Mouse (Mus musculus): ENCODE results near the gene Gm38394.
"Not testable (repeated sequence)": the region's sequence is repeated elsewhere in the genome, so short reads cannot be mapped to it uniquely, and the experiment has no call there.

Gene Gm38394

DNA sequence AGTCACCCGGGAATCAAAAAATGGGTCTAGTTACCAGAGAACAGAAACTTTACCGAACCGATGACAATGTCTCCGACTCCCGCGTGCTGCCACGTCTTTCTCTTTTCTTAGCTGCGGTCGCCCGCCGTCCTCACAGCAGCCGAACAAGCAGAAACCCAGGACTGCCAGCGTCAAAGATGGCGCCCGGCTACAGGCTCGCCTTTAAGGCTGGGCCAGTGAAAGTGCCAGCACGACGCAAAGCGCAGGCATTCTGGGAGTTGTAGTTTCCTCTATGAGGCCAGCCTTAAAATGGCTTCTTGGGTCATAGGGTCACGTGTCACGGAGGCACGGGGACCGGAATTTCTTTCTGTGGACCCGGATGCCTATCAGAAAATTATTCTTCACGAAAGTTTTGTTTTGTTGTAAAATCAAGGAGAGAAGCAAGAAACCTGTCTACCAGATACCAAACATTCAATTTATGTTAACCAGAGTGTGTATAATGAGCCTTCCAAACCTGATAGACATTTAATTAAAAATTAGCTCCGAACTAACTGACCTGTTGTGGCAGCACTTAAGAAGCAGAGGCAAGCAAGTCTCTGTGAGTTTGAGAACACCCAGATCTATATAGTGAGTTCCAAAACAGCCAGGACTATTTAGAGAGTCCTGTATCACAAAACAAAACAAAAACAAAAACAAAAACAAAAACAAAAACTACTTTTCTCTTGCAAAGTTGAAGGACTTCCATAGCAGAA, at the start of gene Gm38394:
Gene Gm38394, minus strand, starts transcription at position 116 of the 731 bp plus-strand sequence.
- DNase-seq (ENCODE audit: low spot score): peak; percentile 94

DNA sequence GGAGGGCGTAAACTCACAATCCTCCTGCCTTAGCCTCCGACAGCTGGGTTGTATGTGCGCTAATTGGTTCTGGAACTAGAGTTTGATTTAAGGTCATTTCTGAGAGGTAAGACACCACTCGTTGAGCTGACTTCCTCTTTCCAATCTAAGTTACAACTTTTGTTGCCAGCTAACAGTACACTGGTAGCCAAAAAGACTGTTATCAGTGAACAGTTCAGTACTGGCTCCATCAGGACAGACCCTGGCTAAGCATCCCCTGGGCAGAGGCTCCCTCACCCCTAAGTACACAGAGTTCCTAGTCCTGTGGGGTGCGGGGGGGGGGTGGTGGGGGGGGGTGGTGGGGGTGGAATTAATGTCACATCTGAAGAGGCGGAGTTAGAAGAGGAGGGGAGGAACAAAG, 49.8 kb upstream of the Gm38394 start:
- DNase-seq (ENCODE audit: low spot score): no peak

DNA sequence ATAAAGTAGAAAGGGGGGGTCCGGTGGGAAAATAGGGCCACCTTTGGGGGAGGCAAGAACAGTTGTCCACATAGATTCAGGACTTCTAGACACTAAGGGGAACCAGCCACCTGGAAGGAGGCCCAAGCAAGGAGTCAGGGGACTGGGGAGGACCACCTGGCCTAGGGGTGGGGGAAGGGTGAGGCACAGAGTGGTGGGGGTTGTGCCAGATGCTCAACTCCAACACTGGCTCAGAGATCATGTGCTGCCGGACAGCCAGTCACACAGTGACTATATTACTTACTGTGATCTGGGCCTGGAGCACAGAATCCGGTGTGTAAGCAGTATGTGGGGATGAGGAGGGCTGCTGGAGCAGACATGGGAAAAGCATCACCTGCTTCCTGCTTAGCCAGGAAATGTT, 48.2 kb upstream of the Gm38394 start:
- no peak for DNase-seq (ENCODE audit: low spot score)

DNA sequence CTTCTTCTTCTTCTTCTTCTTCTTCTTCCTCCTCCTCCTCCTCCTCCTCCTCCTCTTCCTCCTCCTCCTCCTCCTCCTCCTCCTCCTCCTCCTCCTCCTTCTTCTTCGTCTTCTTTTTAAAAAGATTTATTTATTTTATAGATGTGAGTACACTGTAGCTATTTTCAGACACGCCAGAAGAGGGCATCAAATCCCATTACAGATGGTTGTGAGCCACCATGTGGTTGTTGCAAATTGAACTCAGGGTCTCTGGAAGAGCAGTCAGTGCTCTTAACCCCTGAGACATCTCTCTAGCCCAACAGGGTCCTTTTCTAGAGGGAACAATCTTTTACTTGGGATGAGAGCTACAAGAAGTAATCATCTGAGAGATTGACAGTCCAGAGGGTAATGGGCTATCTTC, 40.7 kb upstream of the Gm38394 start:
- DNase-seq (ENCODE audit: low spot score): not testable (repeated sequence)

DNA sequence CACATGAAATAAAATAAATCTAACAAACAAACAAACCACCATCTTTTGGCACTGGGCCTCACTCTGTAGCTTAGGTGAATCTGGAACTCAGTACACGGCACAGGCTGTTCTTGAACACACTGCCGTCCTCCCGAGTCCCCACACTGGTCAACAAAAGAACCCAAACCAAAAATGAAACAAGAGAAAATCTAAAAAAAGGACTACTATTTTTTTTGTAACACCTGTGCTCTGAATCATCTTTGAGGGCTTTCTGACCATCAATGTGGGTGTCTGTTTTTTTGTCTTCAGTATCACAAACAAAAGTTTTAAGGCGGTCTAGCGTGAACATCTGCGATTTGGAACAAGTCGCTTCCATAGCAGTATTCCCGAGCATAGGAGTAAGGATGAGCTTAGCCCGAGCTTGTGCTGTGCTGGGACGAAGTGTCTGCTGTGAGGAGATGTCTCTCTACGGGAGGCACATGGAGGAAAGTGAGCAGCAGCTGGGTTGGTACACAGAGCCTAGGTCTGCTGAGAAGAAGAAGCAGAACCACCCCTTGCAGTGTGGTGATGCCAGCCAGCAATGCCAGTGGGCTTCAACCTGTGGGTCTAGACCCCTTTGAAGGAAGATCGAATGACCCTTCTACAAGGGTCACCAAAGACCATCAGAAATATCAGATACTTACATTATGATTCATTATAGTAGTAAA, 37.0 kb upstream of the Gm38394 start:
- DNase-seq (ENCODE audit: low spot score): no peak

DNA sequence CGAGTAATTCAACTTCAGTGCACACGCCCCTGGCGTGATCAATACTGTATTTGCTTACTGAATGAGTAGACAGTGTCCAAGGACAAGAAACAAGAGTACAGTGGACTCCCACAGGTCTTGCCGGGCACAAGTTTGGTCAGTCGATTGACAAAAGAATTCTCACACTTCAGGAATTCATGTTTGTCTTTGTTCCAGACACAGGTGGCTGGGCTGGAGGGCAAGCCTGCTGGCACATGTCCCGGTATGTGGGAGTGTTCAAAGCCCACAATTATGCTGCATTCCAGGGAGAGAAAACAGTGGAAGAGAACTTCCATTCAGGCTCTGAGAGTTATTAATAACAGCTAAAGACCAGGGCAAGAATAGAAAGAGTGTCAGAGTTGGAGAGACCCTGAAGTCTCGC, 34.8 kb upstream of the Gm38394 start:
- DNase-seq (ENCODE audit: low spot score): no peak

DNA sequence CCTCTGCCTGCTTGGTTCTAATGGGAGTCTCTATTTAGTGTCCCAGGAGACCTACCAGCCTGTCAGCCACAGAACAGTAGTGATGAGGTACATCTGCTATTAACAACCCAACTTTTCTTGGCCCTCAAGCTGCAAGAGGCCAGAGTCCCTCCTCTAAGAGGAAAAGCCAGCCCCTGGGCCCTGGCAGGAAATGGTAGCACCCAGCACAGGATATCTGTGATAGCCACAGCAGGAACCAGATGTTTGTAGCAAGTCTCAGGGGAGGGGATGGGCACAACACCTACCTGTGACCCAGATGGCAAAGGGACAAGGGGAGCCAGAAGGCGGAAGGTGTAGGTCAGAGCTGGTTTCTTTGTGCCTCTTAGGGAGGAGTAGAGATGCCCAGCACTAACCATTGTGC, 33.8 kb upstream of the Gm38394 start:
- DNase-seq (ENCODE audit: low spot score): no peak

DNA sequence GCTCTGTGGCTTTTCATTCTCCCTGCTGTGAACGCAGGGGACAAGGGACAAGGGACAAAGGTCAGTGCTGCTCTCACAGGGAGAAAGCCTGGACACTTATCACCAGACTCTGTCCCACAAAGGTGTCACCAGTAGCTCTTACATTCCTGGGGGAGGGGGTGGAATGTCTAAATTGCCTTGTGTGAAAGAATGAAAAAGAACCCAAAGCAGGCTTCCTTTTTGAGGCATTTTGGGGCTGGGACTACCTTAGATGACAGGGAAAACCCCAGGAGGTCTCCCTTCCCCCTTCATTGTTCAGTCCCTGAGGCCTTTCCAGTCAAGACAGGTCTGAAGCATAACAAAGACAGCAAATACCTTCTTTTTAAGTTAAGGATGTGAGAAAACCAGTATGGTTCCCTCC, 33.2 kb upstream of the Gm38394 start:
- no peak for DNase-seq (ENCODE audit: low spot score)

DNA sequence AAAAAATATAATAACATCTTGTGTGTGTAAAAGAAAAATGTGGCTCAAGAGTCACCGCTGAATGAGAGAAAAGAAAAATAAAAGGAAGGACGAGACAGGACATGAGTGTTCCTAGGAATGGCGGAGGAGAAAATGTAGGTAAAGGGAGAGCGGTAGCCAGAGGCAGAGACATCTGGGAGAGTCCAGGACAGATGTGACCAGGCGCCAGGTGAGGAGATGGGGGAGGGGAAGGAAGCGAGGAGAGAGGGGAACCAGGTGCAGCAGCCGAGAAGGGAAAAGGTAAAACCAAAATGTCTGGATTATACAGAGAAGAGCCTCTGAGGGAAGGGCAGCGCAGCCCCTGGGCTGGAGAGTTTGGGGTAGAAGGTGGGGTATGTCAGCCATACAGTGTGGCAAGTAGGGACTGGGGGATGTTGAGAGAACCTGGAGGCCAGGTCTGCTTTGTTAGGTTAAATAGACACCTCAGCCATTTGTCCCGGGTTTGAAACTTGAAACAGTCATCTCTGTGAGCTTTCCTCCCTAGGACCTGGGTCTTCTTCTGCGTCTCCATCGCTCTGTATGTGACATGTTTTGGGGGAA, 32.5 kb upstream of the Gm38394 start:
- no peak for DNase-seq (ENCODE audit: low spot score)

DNA sequence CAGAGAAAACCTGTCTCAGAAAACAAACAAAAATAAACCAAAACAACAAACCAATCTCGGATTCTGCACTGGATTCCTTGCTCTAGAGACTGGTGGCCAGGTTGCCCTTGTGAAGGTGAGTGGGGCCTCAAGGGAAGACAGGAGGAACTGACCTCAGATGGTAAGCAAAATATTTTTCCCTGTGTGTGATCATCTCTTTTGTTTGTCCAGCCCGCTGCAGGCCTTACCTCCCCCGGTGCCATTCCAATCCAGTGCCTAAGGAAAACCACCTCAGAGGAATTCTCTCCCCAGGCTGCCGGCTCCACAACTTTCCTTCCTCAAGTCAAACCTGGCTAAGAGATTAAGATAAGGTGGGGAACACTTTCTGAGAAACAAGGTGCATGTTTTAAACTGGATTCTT, 31.1 kb upstream of the Gm38394 start:
- DNase-seq (ENCODE audit: low spot score): no peak

DNA sequence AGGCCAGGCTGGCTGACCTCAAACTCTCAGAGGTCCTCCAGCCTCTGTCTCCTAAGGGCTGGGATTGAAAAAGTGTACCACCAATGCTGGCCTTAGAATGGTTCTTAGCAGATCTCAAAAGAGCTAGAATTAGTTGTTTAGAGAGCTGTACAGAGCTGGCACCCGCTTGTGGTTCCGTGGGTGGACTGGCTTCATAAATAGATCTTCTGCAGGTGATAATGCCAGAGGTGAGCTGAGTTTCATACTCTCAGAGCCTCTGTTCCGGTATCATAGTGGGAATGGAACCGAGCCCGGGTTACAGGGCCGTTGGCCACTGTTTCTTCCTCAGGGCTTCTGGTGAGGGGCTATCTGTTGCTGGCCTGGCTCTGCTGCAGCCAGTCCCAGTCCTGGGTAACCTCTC, 29.9 kb upstream of the Gm38394 start:
- DNase-seq (ENCODE audit: low spot score): no peak

DNA sequence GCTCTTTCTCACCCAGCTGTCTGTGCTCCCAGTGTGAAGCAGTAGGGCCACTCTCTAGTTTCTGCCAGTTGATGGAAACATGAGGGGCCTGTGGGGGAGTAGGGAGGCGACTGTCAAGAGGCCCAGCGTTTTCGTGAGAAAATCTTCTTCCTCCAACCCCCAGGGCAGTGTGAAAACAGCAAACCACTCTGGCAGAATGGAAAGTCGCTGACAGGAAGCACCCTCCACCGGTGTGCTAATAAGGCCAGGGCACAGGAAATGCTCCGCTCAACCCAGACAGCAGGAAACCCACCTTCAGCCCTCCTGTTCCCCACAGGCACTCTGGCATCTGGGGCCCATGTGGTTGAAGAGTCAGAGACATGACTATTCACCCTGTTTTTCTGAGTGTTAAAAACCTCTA, 28.8 kb upstream of the Gm38394 start, which contains the start of gene Lax1:
Gene Lax1, minus strand, starts transcription at position 212 of the 400 bp plus-strand sequence.
- DNase-seq (ENCODE audit: low spot score): no peak

DNA sequence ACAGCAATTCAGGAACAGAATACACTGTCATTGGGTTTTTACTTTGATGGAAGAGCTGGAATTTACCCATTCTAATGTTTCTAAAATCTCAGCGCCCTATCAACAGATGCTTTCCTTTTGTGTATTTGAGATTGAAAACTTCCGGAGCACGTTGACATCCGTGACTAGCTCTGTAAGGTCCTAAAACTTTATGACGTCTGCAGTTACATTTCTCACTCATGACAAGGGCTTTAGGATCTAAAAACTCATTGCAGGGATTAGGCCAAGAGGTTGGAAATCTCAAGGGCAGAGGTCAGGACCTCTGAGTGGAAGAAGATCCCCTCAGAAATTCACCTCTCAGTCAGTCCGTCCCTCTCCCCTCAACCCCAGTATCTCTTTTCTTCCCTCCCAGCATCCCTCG, 27.2 kb upstream of the Gm38394 start:
- DNase-seq (ENCODE audit: low spot score): no peak

DNA sequence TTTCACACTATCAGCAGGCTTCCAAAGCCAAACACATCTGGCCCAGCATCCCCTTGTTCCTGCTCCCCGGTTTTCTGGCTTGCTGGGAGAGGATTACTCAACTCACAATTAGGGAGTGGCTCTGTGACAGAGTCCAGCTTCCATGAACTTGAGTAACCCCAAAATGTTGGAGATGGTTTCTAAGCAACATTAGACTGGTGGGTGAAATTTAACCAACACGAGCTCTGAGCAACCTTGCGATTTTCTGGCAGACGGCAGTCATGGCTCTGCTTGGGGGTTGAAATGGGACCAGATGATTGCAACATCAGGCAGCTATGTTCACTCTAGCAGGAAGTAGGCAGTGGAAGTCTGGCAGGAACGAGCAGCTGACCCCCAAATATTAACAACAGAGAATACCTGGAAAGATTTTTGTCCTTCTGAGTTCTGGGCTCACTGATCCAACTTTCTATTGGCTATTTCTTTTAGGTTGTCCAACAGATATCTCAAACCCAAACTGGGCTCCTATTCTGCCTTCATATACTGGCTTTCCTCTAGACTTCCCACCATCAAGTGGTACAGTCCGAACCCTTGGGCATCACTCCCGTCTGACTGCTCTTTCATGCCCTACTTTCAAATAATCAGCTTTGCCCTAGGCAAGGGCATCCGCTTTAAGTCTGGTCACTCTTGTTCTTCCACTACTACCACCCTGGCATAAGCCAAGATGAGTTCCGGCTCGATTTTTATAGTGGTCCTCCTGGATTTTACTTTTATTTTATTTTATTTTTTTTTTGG, 24.8 kb upstream of the Gm38394 start:
- DNase-seq (ENCODE audit: low spot score): no peak

DNA sequence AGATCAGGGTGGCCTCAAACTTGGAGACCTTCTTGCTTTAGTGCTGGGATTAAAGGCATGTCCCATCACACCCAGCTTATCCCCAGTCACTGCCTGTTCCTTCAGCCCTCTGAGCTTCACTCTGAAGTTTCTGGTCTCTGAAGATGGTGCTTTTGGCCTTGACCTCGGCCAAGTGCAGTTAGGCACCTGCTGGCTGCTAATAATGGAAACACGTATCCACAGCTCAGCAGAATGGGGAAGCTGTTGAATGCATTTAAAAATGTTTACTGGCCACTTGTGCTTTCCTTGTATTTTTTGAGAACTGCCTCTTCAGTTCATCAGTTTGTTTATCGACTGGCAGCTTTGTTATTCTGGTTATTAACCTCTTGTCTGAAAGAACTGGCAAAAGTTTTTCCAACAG, 10.7 kb upstream of the Gm38394 start:
- DNase-seq (ENCODE audit: low spot score): no peak

DNA sequence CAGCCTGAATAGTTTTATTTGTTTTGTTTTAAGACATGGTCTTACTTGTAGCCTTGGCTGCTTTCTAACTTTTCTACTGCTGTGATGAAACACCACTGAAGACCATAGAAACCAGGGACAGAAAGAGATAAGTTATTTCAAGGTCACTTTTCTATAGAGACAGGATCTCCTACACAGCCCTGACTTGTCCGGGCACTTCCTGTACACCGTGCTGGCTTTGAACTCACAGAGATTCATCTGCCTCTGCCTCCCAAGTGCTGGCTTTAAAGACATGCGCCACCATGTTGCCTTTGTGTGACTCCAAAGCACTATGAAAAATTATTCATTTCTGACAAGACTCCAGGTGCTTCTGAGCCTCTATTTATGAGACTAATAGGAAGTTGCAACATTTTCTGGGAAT, 10.1 kb upstream of the Gm38394 start:
- DNase-seq (ENCODE audit: low spot score): no peak

DNA sequence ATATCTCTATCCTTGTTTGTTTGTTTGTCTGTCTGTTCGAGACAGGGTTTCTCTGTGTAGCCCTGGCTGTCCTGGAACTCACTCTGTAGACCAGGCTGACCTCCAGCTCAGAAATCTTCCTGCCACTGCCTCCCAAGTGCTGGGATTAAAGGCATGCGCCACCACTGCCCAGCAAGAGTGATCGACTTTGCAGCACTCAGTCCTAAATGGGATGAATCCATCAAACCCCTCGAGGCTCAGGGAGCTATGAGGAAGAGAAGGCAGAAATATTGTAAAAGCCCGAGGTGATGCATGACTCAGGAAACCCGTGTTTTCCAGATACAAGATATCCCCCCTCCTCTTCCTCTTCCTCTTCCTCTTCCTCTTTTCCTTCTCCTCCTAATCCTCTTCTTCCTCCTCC, 9.7 kb upstream of the Gm38394 start:
- no peak for DNase-seq (ENCODE audit: low spot score)

DNA sequence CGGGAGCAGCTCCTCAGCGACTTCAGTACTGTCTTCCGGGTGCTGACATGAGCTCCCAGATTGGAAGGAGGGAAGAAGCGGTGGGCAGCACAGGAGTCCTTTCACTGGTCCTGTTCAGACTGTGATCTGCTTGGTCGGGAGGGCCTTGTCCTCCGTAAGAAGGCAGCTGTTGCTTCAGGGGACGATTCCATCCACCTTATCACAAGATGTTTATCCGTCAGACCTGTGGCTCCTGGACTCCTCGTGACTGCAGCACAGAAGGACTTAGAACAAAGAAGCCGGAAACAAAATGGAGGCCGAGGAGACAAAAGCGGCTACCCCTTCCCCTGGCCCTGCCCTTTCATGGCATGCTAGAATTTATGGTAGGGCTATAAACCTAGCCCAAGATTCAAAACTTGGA, 9.1 kb upstream of the Gm38394 start:
- no peak for DNase-seq (ENCODE audit: low spot score)

DNA sequence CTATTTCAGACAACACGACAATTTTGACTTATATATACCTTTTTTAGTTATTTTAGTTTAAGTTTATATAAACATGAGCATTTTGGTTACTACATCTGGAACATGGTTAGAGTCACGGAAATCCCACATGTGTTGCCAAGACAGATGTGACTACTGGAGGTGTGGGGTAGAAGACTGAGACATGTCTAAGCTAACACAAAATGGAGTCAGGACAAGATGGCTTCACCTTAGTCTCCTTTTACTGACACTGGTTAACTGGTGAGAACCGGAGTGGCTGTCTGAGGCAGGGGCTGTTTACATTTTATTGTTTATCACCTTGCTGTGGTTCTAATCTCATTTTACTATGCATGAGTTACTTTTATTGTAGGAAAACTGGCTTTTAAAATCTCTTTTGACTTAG, 7.5 kb upstream of the Gm38394 start:
- no peak for DNase-seq (ENCODE audit: low spot score)

DNA sequence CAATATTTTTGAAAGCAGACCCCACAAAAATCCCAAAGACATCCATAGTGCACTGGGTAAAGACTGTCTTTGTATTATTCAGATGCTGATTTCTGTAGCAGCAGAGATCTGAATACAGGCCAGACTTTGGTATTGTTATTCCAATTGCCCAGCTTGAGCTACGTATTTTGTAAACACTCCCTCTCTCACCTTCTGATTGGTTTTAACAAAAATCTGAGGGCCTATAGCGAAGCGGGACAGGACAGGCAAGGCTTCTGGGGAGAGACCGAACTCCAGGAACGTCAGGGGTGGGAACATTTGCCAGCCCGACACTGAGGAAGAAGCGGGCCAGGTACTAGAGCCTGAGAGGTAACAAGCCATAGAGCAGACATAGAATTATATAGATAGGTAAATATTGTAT, 6.6 kb upstream of the Gm38394 start:
- DNase-seq (ENCODE audit: low spot score): no peak

DNA sequence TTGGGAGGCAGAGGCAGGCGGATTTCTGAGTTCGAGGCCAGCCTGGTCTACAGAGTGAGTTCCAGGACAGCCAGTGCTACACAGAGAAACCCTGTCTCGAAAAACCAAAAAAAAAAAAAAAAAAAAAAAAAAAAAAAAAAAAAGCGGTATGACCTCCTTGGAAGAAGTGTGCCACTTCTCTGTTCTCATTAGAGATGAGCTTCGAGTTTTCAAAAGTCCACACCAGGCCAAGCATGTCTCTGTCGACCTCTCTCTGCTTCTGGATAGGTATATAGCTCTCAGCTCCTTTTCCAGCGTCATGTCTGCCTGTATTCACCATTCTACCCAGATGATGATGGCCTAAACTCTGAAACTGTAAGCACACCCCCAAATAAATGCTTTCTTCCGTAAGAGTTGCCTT, 4.6 kb upstream of the Gm38394 start:
- not testable (repeated sequence) for DNase-seq (ENCODE audit: low spot score)

DNA sequence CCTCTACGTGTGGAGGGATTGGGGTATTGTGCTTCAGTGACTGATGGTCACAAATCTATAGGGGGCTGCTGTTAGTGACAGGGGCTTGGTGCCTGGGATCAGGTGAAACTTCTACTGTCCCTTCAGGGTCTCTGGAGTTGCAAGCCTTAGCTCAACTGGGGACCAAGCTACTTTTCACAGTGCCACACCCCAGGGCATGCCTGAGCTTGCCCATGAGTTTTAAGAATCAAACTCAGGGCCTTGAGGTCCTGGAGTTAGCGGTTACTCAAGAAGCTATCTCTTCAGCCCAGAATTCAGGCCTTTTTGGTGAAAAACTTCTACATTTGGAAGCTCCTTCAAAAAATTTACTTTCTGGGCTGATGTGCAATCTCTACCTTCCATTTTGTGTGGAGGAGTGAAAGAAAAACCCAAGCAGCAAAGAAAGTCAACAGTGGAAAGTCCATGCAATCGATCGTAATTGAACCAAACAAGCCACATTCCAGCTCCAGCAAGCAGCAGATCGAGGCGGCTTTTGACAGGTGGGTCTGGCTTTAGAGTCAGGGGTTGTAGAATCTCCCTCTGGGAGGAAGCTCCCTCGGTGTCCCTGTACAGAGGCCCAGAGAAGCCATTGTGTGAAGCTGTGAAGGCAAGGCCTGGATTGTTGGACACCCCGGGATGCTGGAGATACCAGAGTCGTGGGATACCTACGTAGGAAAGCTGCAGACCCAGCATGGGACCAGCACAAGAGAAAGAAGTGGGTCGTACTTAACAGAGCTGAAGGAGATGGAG, 3.3 kb upstream of the Gm38394 start:
- DNase-seq (ENCODE audit: low spot score): no peak
